Mouse (Mus musculus): Measurements from ENCODE around the gene Zfp91.

DNA sequence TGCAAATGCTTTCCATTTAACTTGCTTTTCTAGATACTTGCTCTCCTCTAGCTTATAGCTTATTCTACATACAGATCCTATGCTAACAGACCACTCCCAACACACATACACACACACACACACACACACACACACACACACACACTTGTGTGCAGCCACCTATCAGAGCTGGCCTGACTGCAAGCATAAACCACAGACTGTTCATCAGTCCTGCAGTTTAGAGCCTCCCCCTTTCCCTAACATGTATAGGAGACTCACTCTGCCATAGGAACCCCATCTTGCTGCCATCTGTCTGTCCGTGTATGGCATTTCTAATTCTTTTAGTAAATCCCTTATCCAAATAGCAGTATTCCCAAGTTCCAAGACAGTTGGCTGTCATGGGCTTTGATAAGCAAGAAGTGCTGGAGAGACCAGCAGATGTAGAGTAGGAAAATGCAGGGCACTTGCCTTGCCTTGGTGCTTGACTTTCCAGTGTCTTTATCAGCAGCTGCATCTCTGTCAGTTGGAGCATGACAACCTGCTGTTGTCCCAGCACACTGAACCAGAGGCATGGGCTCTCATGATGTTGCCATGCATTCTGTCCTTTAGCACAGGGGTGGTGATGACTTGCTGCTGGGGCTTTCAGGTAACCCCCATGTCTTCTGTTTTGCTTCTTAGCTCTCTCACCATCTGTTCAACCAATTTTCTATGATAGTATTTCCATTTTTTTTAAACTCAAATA is 16.9 kb upstream of the Zfp91 start:
- no peak for TF ChIP-seq CTCF (IDR thresholded peaks at IDR 0.05; ENCODE audit: extremely low read depth, insufficient read depth, insufficient read length, insufficient replicate concordance)
- TF ChIP-seq POLR2A (IDR thresholded peaks at IDR 0.05; ENCODE audit: low read depth, low read length) = no peak

Data from spleen, adult 2 months (tissue).